Comparison of ENCODE assay signal across 9 mouse cellular contexts in genomic region chr1:161180674-161181073, GRCm38 (mm10). TPM values are rescaled to one million over a fixed set of nuclear protein-coding genes. Genes with fewer than 3 reads are reported as not detected.
DNase-seq lines count a peak whose midpoint lies in the region; ATAC-seq and TF ChIP-seq lines count a peak whose summit lies in the region.
"Had no signal": no experiment of that assay in that cellular context is flagged by ENCODE, and none has a peak within 500 bp of the region (broad histone marks: within the 10 kb centered on the region; RNA-seq: fewer than 3 reads in every experiment).

No protein-coding gene starts in this region.

- H3K27me3 ChIP-seq in midbrain, embryonic 11.5 days (ENCODE audit: control insufficient read depth, insufficient read depth, low read length): no peaks in the 10 kb centered on the region
- H3K27me3 ChIP-seq in midbrain, embryonic 13.5 days: no peaks in the 10 kb centered on the region
- H3K27me3 ChIP-seq in Patski: peaks cover 13% of the 10 kb centered on the region
- no peaks in the 10 kb centered on the region for H3K27me3 ChIP-seq in cerebellum, adult 2 months (ENCODE audit: control insufficient read depth, insufficient read depth, low read length)
- no peaks in the 10 kb centered on the region for H3K27me3 ChIP-seq in liver, adult 2 months (ENCODE audit: control insufficient read depth, insufficient read depth, low read length)
- no peaks in the 10 kb centered on the region for H3K27me3 ChIP-seq in hindbrain, embryonic 14.5 days (ENCODE audit: control insufficient read depth, insufficient read depth, low read length)
- H3K27me3 ChIP-seq: heart, embryonic 13.5 days had no signal

- H3K4me3 ChIP-seq in midbrain, embryonic 11.5 days (ENCODE audit: low read depth, low read length): no peak overlapping the region
- H3K4me3 ChIP-seq in midbrain, embryonic 13.5 days (replicated peaks): no peak overlapping the region
- H3K4me3 ChIP-seq in cerebellum, adult 2 months (replicated peaks; ENCODE audit: insufficient read depth, low read depth, low read length): no peak overlapping the region
- no peak overlapping the region for H3K4me3 ChIP-seq in liver, adult 2 months (ENCODE audit: insufficient read depth, low read depth, low read length)
- no peak overlapping the region for H3K4me3 ChIP-seq in hindbrain, embryonic 14.5 days (replicated peaks; ENCODE audit: low read length)
- H3K4me3 ChIP-seq: heart, embryonic 13.5 days had no signal

- TF ChIP-seq CTCF in Patski (IDR thresholded peaks at IDR 0.05): peak; percentile 83
- peak; percentile 46; the same call in 1 of the 2 replicates for TF ChIP-seq CTCF in cerebellum, adult 2 months (IDR thresholded peaks at IDR 0.05; ENCODE audit: borderline replicate concordance, insufficient read depth, low read depth, low read length)
- peak; percentile 72 for TF ChIP-seq CTCF in liver, adult 2 months (IDR thresholded peaks at IDR 0.05; ENCODE audit: low read depth, low read length)

- CTCF ChIA-PET in Patski (lab: Charles Lee): interaction anchor here (1.1 to 1.4 kb wide), 4 partner anchors 8 to 15 kb away, joined by 3 read pairs; no protein-coding TSS in a partner anchor

- H3K4me1 ChIP-seq in midbrain, embryonic 11.5 days (ENCODE audit: control insufficient read depth, insufficient read depth, low read length): no peaks in the 10 kb centered on the region
- H3K4me1 ChIP-seq in midbrain, embryonic 13.5 days (replicated peaks): no peaks in the 10 kb centered on the region
- no peaks in the 10 kb centered on the region for H3K4me1 ChIP-seq in cerebellum, adult 2 months (ENCODE audit: control insufficient read depth, insufficient read depth, low read length)
- no peaks in the 10 kb centered on the region for H3K4me1 ChIP-seq in liver, adult 2 months (ENCODE audit: control insufficient read depth, insufficient read depth, low read length)
- no peaks in the 10 kb centered on the region for H3K4me1 ChIP-seq in hindbrain, embryonic 14.5 days (replicated peaks; ENCODE audit: control insufficient read depth, insufficient read depth, low read length)
- H3K4me1 ChIP-seq: heart, embryonic 13.5 days had no signal

- intact Hi-C loops in heart, postnatal 14 days (cut with DNase I): no loop called here

- no peak for ATAC-seq in midbrain, embryonic 11.5 days (ENCODE audit: low FRiP score)
- no peak for ATAC-seq in midbrain, embryonic 13.5 days
- ATAC-seq in Patski: no peak
- no peak for ATAC-seq in hindbrain, embryonic 14.5 days (ENCODE audit: low FRiP score)

- H3K79me2 ChIP-seq in liver, adult 2 months (ENCODE audit: control insufficient read depth, insufficient read depth, low read length): no peaks in the 10 kb centered on the region

- WGBS in midbrain, embryonic 11.5 days: 54% methylated on average over 8 of the region's 8 CpGs
- WGBS in midbrain, embryonic 13.5 days: 51% methylated on average over 8 of the region's 8 CpGs
- 52% methylated on average over 8 of the region's 8 CpGs for WGBS in cerebellum, adult 2 months
- 53% methylated on average over 8 of the region's 8 CpGs for WGBS in liver, adult 2 months
- WGBS in hindbrain, embryonic 14.5 days: 56% methylated on average over 8 of the region's 8 CpGs

- no peaks in the 10 kb centered on the region; the same call in 1 of the 2 replicates for H3K9me3 ChIP-seq in midbrain, embryonic 11.5 days (ENCODE audit: control insufficient read depth, low read length)
- H3K9me3 ChIP-seq in midbrain, embryonic 13.5 days: no peaks in the 10 kb centered on the region
- no peaks in the 10 kb centered on the region for H3K9me3 ChIP-seq in hindbrain, embryonic 14.5 days (ENCODE audit: control insufficient read depth, low read length)

- no peaks in the 10 kb centered on the region for H3K36me3 ChIP-seq in midbrain, embryonic 11.5 days (ENCODE audit: control insufficient read depth, insufficient read depth, low read length)
- no peaks in the 10 kb centered on the region for H3K36me3 ChIP-seq in midbrain, embryonic 13.5 days
- H3K36me3 ChIP-seq in liver, adult 2 months (ENCODE audit: control insufficient read depth, insufficient read depth, low read length): no peaks in the 10 kb centered on the region
- no peaks in the 10 kb centered on the region for H3K36me3 ChIP-seq in hindbrain, embryonic 14.5 days (replicated peaks; ENCODE audit: control insufficient read depth, insufficient read depth)
- H3K36me3 ChIP-seq: heart, embryonic 13.5 days had no signal

- no peak overlapping the region for H3K27ac ChIP-seq in midbrain, embryonic 11.5 days (ENCODE audit: low read depth, low read length)
- H3K27ac ChIP-seq in midbrain, embryonic 13.5 days: no peak overlapping the region
- H3K27ac ChIP-seq in cerebellum, adult 2 months (ENCODE audit: insufficient read depth, low read length): no peak overlapping the region
- H3K27ac ChIP-seq in liver, adult 2 months (replicated peaks; ENCODE audit: insufficient read depth, low read depth, low read length): no peak overlapping the region
- H3K27ac ChIP-seq in hindbrain, embryonic 14.5 days: no peak overlapping the region
- H3K27ac ChIP-seq: heart, embryonic 13.5 days had no signal

- peak; percentile 92 for DNase-seq in midbrain, embryonic 11.5 days (ENCODE audit: low spot score, missing footprints)
- DNase-seq in Patski (ENCODE audit: low read depth, low spot score): no peak
- DNase-seq in cerebellum, adult 2 months: peak; percentile 22 to 39
- peak; percentile 37 to 58 for DNase-seq in heart, postnatal 14 days
- peak; percentile 37 for DNase-seq in liver, adult 2 months (ENCODE audit: extremely low read depth, low read depth, low spot score)
- peak; percentile 31 for DNase-seq in retina, postnatal 7 days (ENCODE audit: low read depth, low spot score)
- DNase-seq in hindbrain, embryonic 14.5 days (ENCODE audit: low spot score): no peak

- POLR2A ChIA-PET in Patski (lab: Charles Lee): no interaction called here

- no peak overlapping the region for H3K9ac ChIP-seq in midbrain, embryonic 11.5 days (ENCODE audit: low read length)
- no peak overlapping the region for H3K9ac ChIP-seq in midbrain, embryonic 13.5 days (replicated peaks)
- no peak overlapping the region for H3K9ac ChIP-seq in liver, adult 2 months (ENCODE audit: low read depth, low read length)
- H3K9ac ChIP-seq in hindbrain, embryonic 14.5 days: no peak overlapping the region
- H3K9ac ChIP-seq: heart, embryonic 13.5 days had no signal

- in situ Hi-C loops in Patski (cut with MboI; ENCODE audit: low pct_unique_long_range_greater_than_20kb): no loop called here

- no peak for TF ChIP-seq POLR2A in cerebellum, adult 2 months (IDR thresholded peaks at IDR 0.05; ENCODE audit: borderline replicate concordance, insufficient read depth, low read length)
- no peak for TF ChIP-seq POLR2A in liver, adult 2 months (IDR thresholded peaks at IDR 0.05; ENCODE audit: extremely low read depth, insufficient read depth, low read length)

- H3K4me2 ChIP-seq in midbrain, embryonic 11.5 days: no peak overlapping the region
- H3K4me2 ChIP-seq in midbrain, embryonic 13.5 days (replicated peaks): no peak overlapping the region
- no peak overlapping the region for H3K4me2 ChIP-seq in hindbrain, embryonic 14.5 days (replicated peaks)
- H3K4me2 ChIP-seq: heart, embryonic 13.5 days had no signal

RNA-seq across cellular contexts. Expression of gene Tex50, which starts 21.6 kb away (rescaled TPM):
- not detected in 2 replicates for polyA plus RNA-seq in midbrain, embryonic 11.5 days (2014; fragmentation: Nextera tagmentation; extraction: Ambion mirVana)
- 0.55 and 0.66 TPM in 2 replicates for polyA plus RNA-seq in midbrain, embryonic 13.5 days (2015; fragmentation: Nextera tagmentation; extraction: Ambion mirVana)
- not detected for polyA plus RNA-seq in Patski (2021)
- polyA plus RNA-seq in cerebellum, adult 2 months (2012; rRNA removed): not detected in 2 replicates
- total RNA-seq in heart, postnatal 14 days (2021): not detected
- total RNA-seq in liver, adult 2 months (2014; rRNA removed): not detected in 2 replicates
- 0.07 TPM in 1 of 2 replicates, not detected in the other for polyA plus RNA-seq in liver, adult 2 months (2012; rRNA removed)
- 0.59 and 0.66 TPM in 2 replicates for polyA plus RNA-seq in hindbrain, embryonic 14.5 days (2014; fragmentation: Nextera tagmentation; extraction: Ambion mirVana)

RNA-seq across cellular contexts. Expression of gene Ankrd45, which starts 38.2 kb away (rescaled TPM):
- polyA plus RNA-seq in midbrain, embryonic 11.5 days (2014; fragmentation: Nextera tagmentation; extraction: Ambion mirVana): 5.9 and 6.0 TPM in 2 replicates
- 10.7 and 13.4 TPM in 2 replicates for polyA plus RNA-seq in midbrain, embryonic 13.5 days (2015; fragmentation: Nextera tagmentation; extraction: Ambion mirVana)
- polyA plus RNA-seq in Patski (2021): 0.39 TPM
- polyA plus RNA-seq in cerebellum, adult 2 months (2012; rRNA removed): 10.9 and 14.3 TPM in 2 replicates
- total RNA-seq in heart, postnatal 14 days (2021): 1 to 10 TPM; 2.2 to 3.1 TPM
- not detected in 2 replicates for total RNA-seq in liver, adult 2 months (2014; rRNA removed)
- polyA plus RNA-seq in liver, adult 2 months (2012; rRNA removed): not detected in 2 replicates
- 25.1 and 29.8 TPM in 2 replicates for polyA plus RNA-seq in hindbrain, embryonic 14.5 days (2014; fragmentation: Nextera tagmentation; extraction: Ambion mirVana)

RNA-seq across cellular contexts. Expression of gene Klhl20, which starts 49.4 kb away (rescaled TPM):
- 19.8 and 20.3 TPM in 2 replicates for polyA plus RNA-seq in midbrain, embryonic 11.5 days (2014; fragmentation: Nextera tagmentation; extraction: Ambion mirVana)
- 17.1 and 19.5 TPM in 2 replicates for polyA plus RNA-seq in midbrain, embryonic 13.5 days (2015; fragmentation: Nextera tagmentation; extraction: Ambion mirVana)
- polyA plus RNA-seq in Patski (2021): 15.8 TPM
- 19.5 and 20.3 TPM in 2 replicates for polyA plus RNA-seq in cerebellum, adult 2 months (2012; rRNA removed)
- total RNA-seq in heart, postnatal 14 days (2021): 10 to 100 TPM; 11.4 to 12.4 TPM
- total RNA-seq in liver, adult 2 months (2014; rRNA removed): 6.7 and 6.8 TPM in 2 replicates
- polyA plus RNA-seq in liver, adult 2 months (2012; rRNA removed): 2.3 and 2.7 TPM in 2 replicates
- 20.3 and 23.2 TPM in 2 replicates for polyA plus RNA-seq in hindbrain, embryonic 14.5 days (2014; fragmentation: Nextera tagmentation; extraction: Ambion mirVana)

Comparison
In these comparisons a context has a peak if more than half of its experiments do, and no peak if none do; other contexts are left out.
1. DNase-seq: peak in midbrain, embryonic 11.5 days (single experiment), cerebellum, adult 2 months (2 of 2), heart, postnatal 14 days (2 of 2), liver, adult 2 months (single experiment) and retina, postnatal 7 days (single experiment); none in Patski (single experiment) and hindbrain, embryonic 14.5 days (single experiment).
2. Peak in every context shown above with its lines, with median percentiles within 50 percentile points of each other: CTCF ChIP-seq.